Mouse (Mus musculus) left cerebral cortex, postnatal 36 days (tissue): ENCODE data around the gene Ccdc24. TPM values are rescaled to one million over a fixed set of nuclear protein-coding genes. Genes with fewer than 3 reads are reported as not detected.

Experiments used
- DNase-seq, 2 experiments: peaks; one replicate each; pipeline ENCODE4 v3.0.0; 2021 to 2022; ENCODE audit warnings: low spot score in 2 of 2, mixed read lengths in 1 of 2
- intact Hi-C: fragments of 180-260 bp; cut with DNase I; formaldehyde crosslinking; loops from one replicate; pipeline ENCODE4 v1.15.1; 2025
- total RNA-seq, 2 experiments: library from RNA; stranded (reverse); gene quantifications; 2 replicates each; pipeline ENCODE4 v1.2.3; 2021

Ccdc24 gene
- total RNA-seq, 2 experiments from 2014 or later = 0.79 to 1.2 TPM

GRCm38 (mm10) chr4:117867000-117867399 is 5.4 kb downstream of the Ccdc24 start:
- DNase-seq = no peak
- intact Hi-C loops = no loop called here

DNA sequence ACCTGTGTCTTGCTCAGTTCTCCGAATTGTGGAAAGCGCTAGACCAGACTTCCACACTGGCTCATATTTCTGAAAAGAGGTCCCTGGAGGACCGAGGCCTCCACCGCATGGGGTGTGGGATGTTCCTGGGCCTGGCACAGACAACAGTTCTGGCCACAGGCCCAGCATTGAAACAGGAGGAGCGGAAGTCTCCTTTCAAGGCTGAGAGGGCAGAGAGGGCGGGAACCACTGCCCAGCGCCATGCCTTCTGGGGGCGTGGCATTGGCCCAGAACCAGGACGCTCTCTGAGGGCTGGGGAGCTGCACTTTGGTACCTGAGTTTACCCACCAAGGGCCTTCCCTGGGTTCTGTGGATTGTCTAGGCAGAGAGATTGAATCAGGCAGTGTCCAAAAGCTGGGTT is 6.3 kb downstream of the Ccdc24 start:
- DNase-seq = no peak
- intact Hi-C loops = no loop called here

- intact Hi-C loops = no loop called here
- DNase-seq = no peak
Observed at GRCm38 (mm10) chr4:117862823-117863222, 9.5 kb downstream of the Ccdc24 start.

DNA sequence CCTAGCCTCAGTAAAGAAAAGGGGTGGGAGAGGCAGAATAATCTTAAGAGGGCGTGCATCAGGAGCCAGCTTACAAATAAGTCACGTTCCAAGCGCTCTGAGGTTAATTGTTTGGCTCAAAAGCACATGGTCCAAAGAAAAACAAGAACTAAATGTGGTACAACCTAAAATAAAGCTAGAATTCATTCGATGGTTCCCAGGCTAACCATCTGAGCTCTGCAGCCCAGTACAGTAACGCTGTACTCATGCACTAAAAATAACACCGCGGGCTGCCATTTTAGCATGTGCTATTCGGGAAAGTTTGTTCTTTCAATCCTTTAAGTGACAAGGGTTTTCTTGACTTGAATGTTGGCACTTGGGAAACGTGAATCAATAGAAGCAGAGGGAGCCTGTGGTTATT is 11.8 kb downstream of the Ccdc24 start:
- intact Hi-C loops = no loop called here
- DNase-seq = no peak

GRCm38 (mm10) chr4:117858794-117859193 is 13.6 kb downstream of the Ccdc24 start:
- intact Hi-C loops = loop anchor here (2.0 kb wide), 1 partner anchor 24 kb away; the partner anchor contains the start of gene Slc6a9
- peak in 1 of 2 experiments; percentile 65 for DNase-seq

DNA sequence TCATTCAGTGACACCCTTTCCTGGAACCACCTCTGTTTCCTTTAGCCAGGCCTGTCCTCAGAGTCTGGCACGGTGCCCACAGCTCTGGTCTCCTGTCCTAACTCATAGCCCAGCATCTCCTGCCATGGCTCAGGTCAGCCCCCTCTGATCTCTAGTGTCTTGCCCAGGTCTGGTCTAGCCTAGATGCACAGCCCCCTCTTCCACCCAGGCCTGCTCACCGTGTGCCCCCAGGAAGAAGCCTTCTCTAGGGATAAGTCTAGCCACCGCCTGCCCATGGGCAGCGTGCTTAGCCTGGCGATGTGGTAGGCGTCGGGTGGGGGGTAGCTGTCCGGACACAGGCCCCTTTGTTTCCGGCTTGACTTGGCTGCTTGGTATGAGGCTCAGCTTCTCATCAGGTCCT is 17.2 kb downstream of the Ccdc24 start:
- intact Hi-C loops = no loop called here
- DNase-seq = no peak

GRCm38 (mm10) chr4:117852152-117852868 is 20.0 kb downstream of the Ccdc24 start:
- no peak for DNase-seq

GRCm38 (mm10) chr4:117850871-117851270 is 21.5 kb downstream of the Ccdc24 start:
- intact Hi-C loops = no loop called here
- no peak for DNase-seq

More at GRCm38 (mm10) chr4:117852152-117852868, 20.0 kb downstream of the Ccdc24 start:
- intact Hi-C loops = no loop called here

- no peak for DNase-seq
- intact Hi-C loops = no loop called here
Observed at GRCm38 (mm10) chr4:117850176-117850575, 22.2 kb downstream of the Ccdc24 start.

GRCm38 (mm10) chr4:117849506-117849905 is 22.9 kb downstream of the Ccdc24 start:
- intact Hi-C loops = no loop called here

DNA sequence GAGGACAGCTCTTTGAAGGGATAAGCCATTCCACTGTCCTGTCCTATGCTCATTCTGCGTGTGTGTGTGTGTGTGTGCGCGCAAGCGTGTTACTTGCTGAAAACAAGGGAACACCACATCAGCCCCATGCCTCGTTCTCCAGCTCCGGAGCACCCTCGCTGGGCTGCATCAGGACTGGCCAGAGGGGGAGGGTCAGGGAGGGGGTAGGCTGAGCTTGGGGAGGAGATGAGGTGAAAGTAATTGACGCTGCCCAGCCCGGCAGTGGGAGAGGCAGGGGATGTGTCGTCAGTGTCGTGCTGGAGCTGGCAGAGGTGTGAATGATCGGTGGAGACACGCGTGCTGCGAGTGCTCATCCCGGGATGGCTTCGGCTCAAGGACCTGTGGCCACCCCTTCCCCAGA is 23.3 kb downstream of the Ccdc24 start:
- intact Hi-C loops = no loop called here
- no peak for DNase-seq

More at GRCm38 (mm10) chr4:117849506-117849905, 22.9 kb downstream of the Ccdc24 start:
- no peak for DNase-seq

GRCm38 (mm10) chr4:117847011-117847410 is 25.3 kb downstream of the Ccdc24 start:
- DNase-seq = no peak
- intact Hi-C loops = no loop called here

DNA sequence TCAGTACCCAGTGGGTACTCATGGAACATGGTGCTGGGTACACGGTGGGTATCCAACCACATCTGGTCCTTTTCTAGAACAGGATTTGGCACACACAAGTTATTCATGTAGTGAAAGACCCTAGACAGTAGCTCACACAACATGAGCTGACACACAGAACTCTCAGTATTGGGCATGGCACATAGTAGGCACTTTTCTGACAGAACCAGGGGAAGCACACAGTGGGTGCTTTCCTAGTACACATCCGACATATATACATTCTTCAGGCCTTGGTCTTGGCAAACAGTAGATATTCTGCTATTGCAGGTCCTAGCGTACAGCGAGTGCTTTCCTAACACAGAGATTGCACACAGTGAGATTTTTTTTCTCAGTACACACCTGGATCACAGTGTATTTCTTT is 26.1 kb downstream of the Ccdc24 start:
- intact Hi-C loops = no loop called here
- DNase-seq = no peak

DNA sequence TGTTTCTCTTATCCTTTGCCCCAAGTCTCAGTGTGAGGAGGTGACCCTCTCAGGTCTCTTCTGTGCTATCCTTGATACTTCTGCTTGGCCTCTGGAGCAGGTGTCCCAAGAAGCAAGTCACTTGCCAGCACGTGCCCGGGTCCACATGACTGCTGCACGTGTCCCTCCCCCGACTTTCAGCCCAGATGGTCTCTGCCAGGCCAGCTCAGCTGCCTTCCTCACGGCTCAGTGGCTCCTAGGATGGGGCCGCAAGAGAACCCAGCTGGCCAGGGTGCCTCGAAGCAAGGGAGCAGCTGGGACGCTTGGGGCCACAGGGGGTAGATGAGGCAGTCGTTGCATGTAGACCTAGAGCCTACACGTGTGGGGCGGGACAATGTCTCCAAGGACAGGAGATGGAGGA is 27.0 kb downstream of the Ccdc24 start:
- intact Hi-C loops = no loop called here
- DNase-seq = no peak

DNA sequence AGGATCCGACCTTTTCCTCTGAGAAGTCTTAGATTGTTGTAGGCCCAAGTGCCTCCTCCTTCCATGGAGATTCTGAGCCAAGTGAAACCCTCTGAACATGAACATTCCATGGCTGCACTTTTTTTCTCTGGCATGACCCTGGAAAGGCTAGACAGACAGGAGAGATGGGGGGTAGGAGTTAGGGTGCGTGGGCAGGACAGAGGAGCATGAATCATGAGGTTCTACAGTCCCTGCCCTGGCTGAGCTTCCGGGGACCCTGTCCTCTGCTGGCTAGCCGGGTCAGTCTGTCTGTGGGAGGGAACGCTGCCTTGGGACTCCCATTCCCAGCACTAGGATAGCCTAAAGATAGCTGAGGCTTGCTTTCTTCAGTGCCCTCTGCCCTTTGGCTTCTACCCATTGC is 27.9 kb downstream of the Ccdc24 start:
- no peak for DNase-seq
- intact Hi-C loops = no loop called here

- intact Hi-C loops = no loop called here
Observed at GRCm38 (mm10) chr4:117843101-117843500, 29.3 kb downstream of the Ccdc24 start.

DNA sequence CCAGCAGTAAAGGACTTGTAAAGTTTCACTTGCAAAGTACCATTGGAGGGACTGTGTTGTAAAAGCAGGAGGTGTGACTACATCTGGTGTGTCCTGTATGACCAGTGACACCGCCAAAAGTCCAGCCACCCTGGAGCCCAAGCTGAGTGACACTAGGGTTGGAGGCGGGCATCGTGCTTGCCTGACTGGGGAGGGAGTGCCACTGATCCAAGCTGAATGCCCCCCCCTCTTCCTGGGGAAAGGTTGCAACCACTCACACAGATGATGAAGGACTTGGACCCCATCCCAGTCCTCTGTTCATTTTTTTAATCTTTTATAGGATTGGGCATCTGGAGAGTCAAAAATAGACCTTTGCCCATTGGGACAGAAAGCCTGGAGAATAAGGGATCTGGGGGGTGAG is 30.8 kb downstream of the Ccdc24 start:
- intact Hi-C loops = no loop called here
- no peak for DNase-seq

More at GRCm38 (mm10) chr4:117843101-117843500, 29.3 kb downstream of the Ccdc24 start:
- no peak for DNase-seq

DNA sequence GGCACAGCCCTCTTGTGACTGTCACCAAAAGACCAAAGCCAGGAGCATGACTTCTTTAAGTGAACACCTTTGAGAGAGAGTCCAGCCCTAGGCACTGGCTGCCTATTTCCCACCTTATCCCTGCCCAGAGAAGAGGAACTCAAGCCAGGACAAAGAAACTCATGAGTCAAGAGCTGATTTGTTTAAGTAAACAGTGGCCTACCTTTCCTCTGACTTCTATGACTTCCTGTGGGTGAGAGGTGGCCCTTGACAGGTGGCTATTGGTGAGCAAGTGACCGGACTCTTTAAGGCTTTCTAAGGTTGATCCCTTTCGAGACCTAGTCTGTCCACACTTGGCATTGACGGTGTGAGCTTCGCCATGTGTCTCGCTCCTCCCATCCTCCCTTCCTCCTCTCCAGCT is 31.5 kb downstream of the Ccdc24 start:
- intact Hi-C loops = no loop called here
- no peak for DNase-seq

GRCm38 (mm10) chr4:117839366-117839765 is 33.0 kb downstream of the Ccdc24 start:
- intact Hi-C loops = no loop called here
- no peak for DNase-seq

- no peak for DNase-seq
- intact Hi-C loops = no loop called here
Observed at GRCm38 (mm10) chr4:117837271-117837670, 35.1 kb downstream of the Ccdc24 start.

DNA sequence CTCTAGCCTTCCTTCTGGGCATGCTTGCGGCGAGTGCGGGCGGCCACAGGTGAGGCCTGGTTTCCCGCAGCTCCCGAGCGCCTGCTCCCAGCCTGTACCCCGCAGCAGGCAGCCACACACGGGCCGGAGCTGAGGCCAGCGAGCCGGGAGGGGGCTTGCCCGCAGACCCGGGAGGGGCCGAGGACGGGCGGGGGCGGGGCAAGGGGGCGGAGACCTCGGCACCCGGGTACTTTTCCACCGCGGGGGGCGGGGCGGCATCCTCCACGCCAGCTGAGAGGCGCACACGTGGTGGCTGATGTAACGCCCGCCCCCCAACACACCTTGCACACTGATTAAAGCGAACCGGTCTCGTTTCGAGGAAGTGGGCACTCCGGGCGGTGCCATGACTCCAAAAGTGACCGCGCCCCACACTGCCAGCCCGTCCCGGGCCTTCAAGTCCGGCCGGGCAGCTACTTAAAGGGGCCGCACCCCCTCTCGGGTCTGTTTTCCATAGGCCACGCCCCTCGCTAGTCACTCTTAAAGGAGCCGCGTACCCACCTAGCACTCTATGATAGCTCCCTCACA is 36.1 kb downstream of the Ccdc24 start:
- intact Hi-C loops = no loop called here
- DNase-seq = peak; percentile 89 to 91
